ENCODE assay signal across 14 mouse cellular contexts in genomic region chr12:85477219-85477618, GRCm38 (mm10). TPM values are rescaled to one million over a fixed set of nuclear protein-coding genes. Genes with fewer than 3 reads are reported as not detected.
DNase-seq lines count a peak whose midpoint lies in the region; ATAC-seq and TF ChIP-seq lines count a peak whose summit lies in the region.
"Had no signal": no experiment of that assay in that cellular context is flagged by ENCODE, and none has a peak within 500 bp of the region (broad histone marks: within the 10 kb centered on the region; RNA-seq: fewer than 3 reads in every experiment).

No protein-coding gene starts in this region.

- H3K36me3 ChIP-seq in G1E (replicated peaks), result peaks cover 3% of the 10 kb centered on the region
- H3K36me3 ChIP-seq in erythroblast, embryonic 14.5 days (ENCODE audit: control insufficient read depth), result peaks cover 10% of the 10 kb centered on the region
- no peaks in the 10 kb centered on the region for H3K36me3 ChIP-seq in liver, embryonic 16.5 days (ENCODE audit: control insufficient read depth, insufficient read depth)
- H3K36me3 ChIP-seq in kidney, embryonic 15.5 days, result no peaks in the 10 kb centered on the region
- H3K36me3 ChIP-seq in midbrain, embryonic 13.5 days, result no peaks in the 10 kb centered on the region
- H3K36me3 ChIP-seq: neural tube, embryonic 12.5 days had no signal

- H3K9ac ChIP-seq in liver, embryonic 16.5 days (ENCODE audit: low read depth, low read length), result no peak overlapping the region
- H3K9ac ChIP-seq in kidney, embryonic 15.5 days, result no peak overlapping the region
- H3K9ac ChIP-seq in midbrain, embryonic 13.5 days (replicated peaks), result no peak overlapping the region
- H3K9ac ChIP-seq: forebrain, embryonic 13.5 days; limb, embryonic 13.5 days; neural tube, embryonic 12.5 days had no signal

- H3K4me2 ChIP-seq in liver, embryonic 16.5 days (ENCODE audit: low read depth, low read length), result no peak overlapping the region
- no peak overlapping the region for H3K4me2 ChIP-seq in kidney, embryonic 15.5 days
- no peak overlapping the region for H3K4me2 ChIP-seq in midbrain, embryonic 13.5 days (replicated peaks)
- H3K4me2 ChIP-seq: forebrain, embryonic 13.5 days had no signal

- no peaks in the 10 kb centered on the region for H3K9me3 ChIP-seq in G1E (replicated peaks)
- peaks cover 3% of the 10 kb centered on the region; the same call in 1 of the 2 replicates for H3K9me3 ChIP-seq in erythroblast, embryonic 14.5 days (ENCODE audit: control insufficient read depth, low read length)
- H3K9me3 ChIP-seq in liver, embryonic 16.5 days (replicated peaks; ENCODE audit: control insufficient read depth, low read length), result no peaks in the 10 kb centered on the region
- no peaks in the 10 kb centered on the region for H3K9me3 ChIP-seq in kidney, embryonic 15.5 days (replicated peaks)
- no peaks in the 10 kb centered on the region for H3K9me3 ChIP-seq in midbrain, embryonic 13.5 days
- H3K9me3 ChIP-seq: forebrain, embryonic 13.5 days; limb, embryonic 13.5 days; neural tube, embryonic 12.5 days had no signal

- TF ChIP-seq CTCF in G1E (IDR thresholded peaks at IDR 0.05; ENCODE audit: low read depth, low read length), result no peak

- H3K27ac ChIP-seq in liver, embryonic 16.5 days (ENCODE audit: low read length), result no peak overlapping the region
- no peak overlapping the region for H3K27ac ChIP-seq in kidney, embryonic 15.5 days
- H3K27ac ChIP-seq in midbrain, embryonic 13.5 days, result no peak overlapping the region
- H3K27ac ChIP-seq: forebrain, embryonic 13.5 days; limb, embryonic 13.5 days; neural tube, embryonic 12.5 days had no signal

- no peak overlapping the region for H3K4me3 ChIP-seq in G1E (ENCODE audit: low read depth, low read length)
- peak overlapping the region; percentile 39 for H3K4me3 ChIP-seq in erythroblast, embryonic 14.5 days (replicated peaks)
- H3K4me3 ChIP-seq in liver, embryonic 16.5 days (ENCODE audit: low read depth, low read length), result no peak overlapping the region
- H3K4me3 ChIP-seq in kidney, embryonic 15.5 days (replicated peaks), result no peak overlapping the region
- no peak overlapping the region for H3K4me3 ChIP-seq in midbrain, embryonic 13.5 days (replicated peaks)
- H3K4me3 ChIP-seq: forebrain, embryonic 13.5 days; neural tube, embryonic 12.5 days had no signal

- H3K27me3 ChIP-seq in G1E (ENCODE audit: insufficient read depth, low read length), result peaks cover 70% of the 10 kb centered on the region
- H3K27me3 ChIP-seq in erythroblast, embryonic 14.5 days (ENCODE audit: control insufficient read depth), result peaks cover 76% of the 10 kb centered on the region
- H3K27me3 ChIP-seq in liver, embryonic 16.5 days (ENCODE audit: control insufficient read depth, insufficient read depth, low read depth, low read length), result peaks cover 40% of the 10 kb centered on the region
- peaks cover 44% of the 10 kb centered on the region for H3K27me3 ChIP-seq in kidney, embryonic 15.5 days
- peaks cover 43% of the 10 kb centered on the region for H3K27me3 ChIP-seq in midbrain, embryonic 13.5 days

- peak; percentile 69 for DNase-seq in CD4-positive helper T cell, adult 2 months (ENCODE audit: low read depth, low spot score)
- peak; percentile 37 for DNase-seq in G1E (ENCODE audit: low spot score)
- DNase-seq: cerebellum, adult 2 months; thymus, postnatal 25 days had no signal

- 26% methylated on average over 4 of the region's 4 CpGs for WGBS in liver, embryonic 16.5 days (ENCODE audit: insufficient replicate concordance)
- WGBS in kidney, embryonic 15.5 days, result 81% methylated on average over 4 of the region's 4 CpGs
- 77% methylated on average over 4 of the region's 4 CpGs for WGBS in midbrain, embryonic 13.5 days

- no peak for ATAC-seq in G1E (ENCODE audit: extremely low read depth, insufficient number of reproducible peaks, low FRiP score, poor library complexity, severe bottlenecking)
- ATAC-seq in liver, embryonic 16.5 days (ENCODE audit: low read depth), result peak; percentile 63
- no peak for ATAC-seq in kidney, embryonic 15.5 days (replicated peaks; ENCODE audit: low FRiP score)
- no peak for ATAC-seq in midbrain, embryonic 13.5 days
- ATAC-seq in cerebellum, adult (ENCODE audit: insufficient number of reproducible peaks, low FRiP score, low TSS enrichment), result no peak
- ATAC-seq: forebrain, embryonic 13.5 days; inflammation-experienced regulatory T-cells, adult 6 months; midbrain, embryonic 16.5 days had no signal

- H3K4me1 ChIP-seq in G1E (ENCODE audit: insufficient read depth, low read depth, low read length), result peaks cover 57% of the 10 kb centered on the region
- H3K4me1 ChIP-seq in erythroblast, embryonic 14.5 days (ENCODE audit: control insufficient read depth), result peaks cover 66% of the 10 kb centered on the region
- peaks cover 38% of the 10 kb centered on the region for H3K4me1 ChIP-seq in liver, embryonic 16.5 days (ENCODE audit: control insufficient read depth, low read depth, low read length)
- peaks cover 34% of the 10 kb centered on the region for H3K4me1 ChIP-seq in kidney, embryonic 15.5 days
- H3K4me1 ChIP-seq in midbrain, embryonic 13.5 days (replicated peaks), result peaks cover 35% of the 10 kb centered on the region

RNA-seq across cellular contexts. Expression of gene Fos, which starts 3.5 kb away (rescaled TPM):
- total RNA-seq in G1E (2014; fragmentation: Nextera tagmentation) (8.7 and 10.2 TPM in 2 replicates), G1E (2017) (18.3 and 18.5 TPM in 2 replicates)
- 3.7 and 4.0 TPM in 2 replicates for polyA plus RNA-seq in G1E (2012)
- 18.4 and 19.2 TPM in 2 replicates for polyA plus RNA-seq in erythroblast, embryonic 14.5 days (2012)
- polyA plus RNA-seq in liver, embryonic 16.5 days (2015; fragmentation: Nextera tagmentation; extraction: Ambion mirVana), result 1.1 and 1.6 TPM in 2 replicates
- 3.5 and 3.8 TPM in 2 replicates for polyA plus RNA-seq in kidney, embryonic 15.5 days (2015; fragmentation: Nextera tagmentation; extraction: Ambion mirVana)
- polyA plus RNA-seq in midbrain, embryonic 13.5 days (2015; fragmentation: Nextera tagmentation; extraction: Ambion mirVana), result 0.82 and 0.90 TPM in 2 replicates
